Mouse (Mus musculus): Measurements from ENCODE around the gene Klk1b26. TPM values are rescaled to one million over a fixed set of nuclear protein-coding genes. Genes with fewer than 3 reads are reported as not detected.
"Not testable (repeated sequence)": the region's sequence is repeated elsewhere in the genome, so short reads cannot be mapped to it uniquely, and the experiment has no call there.

Gene Klk1b26
- not detected in 2 replicates for polyA plus RNA-seq (2012)

GRCm38 (mm10) chr7:44011868-44012267, at the start of gene Klk1b26:
Klk1b26 (plus strand) TSS chr7:44012168.
- not testable (repeated sequence) for H3K9me3 ChIP-seq (ENCODE audit: control insufficient read depth, low read length); H3K4me1 ChIP-seq (ENCODE audit: control insufficient read depth); H3K27me3 ChIP-seq (ENCODE audit: control insufficient read depth); H3K36me3 ChIP-seq (ENCODE audit: control insufficient read depth); H3K4me3 ChIP-seq (replicated peaks)

DNA sequence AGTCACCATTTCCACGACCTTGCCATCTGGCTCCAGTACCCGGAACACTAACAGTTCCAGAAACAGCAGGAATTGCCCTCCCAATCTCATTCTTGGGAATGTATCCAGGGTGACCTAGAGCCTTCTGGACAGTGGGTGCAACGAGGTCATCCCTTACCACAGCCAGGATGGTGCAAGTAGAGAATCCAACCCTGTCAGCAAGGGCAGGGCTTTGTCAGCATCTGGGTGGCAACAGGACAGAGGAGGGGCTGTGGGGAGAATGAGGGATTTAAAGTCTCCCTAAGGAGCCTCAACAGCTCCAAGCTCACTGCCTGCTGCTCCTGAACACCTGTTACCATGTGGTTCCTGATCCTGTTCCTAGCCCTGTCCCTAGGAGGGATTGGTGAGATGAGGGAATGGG, 45.5 kb upstream of the Klk1b26 start, which contains the start of gene Klk1b1:
Klk1b1 (plus strand) TSS at position 301 of the 400 bp plus-strand sequence.
- Histone ChIP-seq H3K27me3 (ENCODE audit: control insufficient read depth) (no peaks in the 10 kb centered on the region), H3K4me3 (replicated peaks) (no peak within 1 kb of the TSS), H3K36me3 (ENCODE audit: control insufficient read depth) (no peaks in the 10 kb centered on the region), H3K9me3 (ENCODE audit: control insufficient read depth, low read length) (no peaks in the 10 kb centered on the region), H3K4me1 (ENCODE audit: control insufficient read depth) (no peaks in the 10 kb centered on the region)
- TF ChIP-seq TAL1 (IDR thresholded peaks at IDR 0.05; ENCODE audit: low read length) (no peak), GATA1 (IDR thresholded peaks at IDR 0.05; ENCODE audit: low read length) (no peak)

- Histone ChIP-seq H3K4me3 (replicated peaks) (no peak overlapping the region), H3K36me3 (ENCODE audit: control insufficient read depth) (no peaks in the 10 kb centered on the region), H3K27me3 (ENCODE audit: control insufficient read depth) (no peaks in the 10 kb centered on the region), H3K4me1 (ENCODE audit: control insufficient read depth) (no peaks in the 10 kb centered on the region), H3K9me3 (ENCODE audit: control insufficient read depth, low read length) (no peaks in the 10 kb centered on the region)
- no peak for TF ChIP-seq TAL1 (IDR thresholded peaks at IDR 0.05; ENCODE audit: low read length)
- TF ChIP-seq GATA1 (IDR thresholded peaks at IDR 0.05; ENCODE audit: low read length): no peak
Observed at GRCm38 (mm10) chr7:43967058-43967457, 44.9 kb upstream of the Klk1b26 start.

- Histone ChIP-seq H3K4me3 (replicated peaks) (no peak overlapping the region), H3K9me3 (ENCODE audit: control insufficient read depth, low read length) (no peaks in the 10 kb centered on the region), H3K4me1 (ENCODE audit: control insufficient read depth) (no peaks in the 10 kb centered on the region), H3K36me3 (ENCODE audit: control insufficient read depth) (no peaks in the 10 kb centered on the region), H3K27me3 (ENCODE audit: control insufficient read depth) (no peaks in the 10 kb centered on the region)
- TF ChIP-seq TAL1 (IDR thresholded peaks at IDR 0.05; ENCODE audit: low read length): no peak
- TF ChIP-seq GATA1 (IDR thresholded peaks at IDR 0.05; ENCODE audit: low read length): no peak
Observed at GRCm38 (mm10) chr7:43967612-43968011, 44.4 kb upstream of the Klk1b26 start.

DNA sequence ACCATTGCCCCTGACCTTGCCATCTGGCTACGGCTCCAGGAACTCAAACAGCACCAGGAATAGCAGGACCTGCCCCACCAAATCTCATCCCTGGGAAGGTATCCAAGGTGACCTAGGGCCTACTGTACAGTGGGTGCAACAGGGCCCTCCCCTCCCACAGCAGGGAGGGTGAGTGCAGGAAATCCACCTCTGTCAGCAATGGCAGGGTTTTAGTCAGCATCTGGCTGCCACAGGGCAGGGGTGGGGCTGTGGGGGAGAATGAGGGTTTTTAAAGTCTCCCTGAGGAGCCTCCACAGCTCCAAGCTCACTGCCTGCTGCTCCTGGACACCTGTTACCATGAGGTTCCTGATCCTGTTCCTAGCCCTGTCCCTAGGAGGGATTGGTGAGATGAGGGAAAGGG, 36.2 kb upstream of the Klk1b26 start, which contains the start of gene Klk1b9:
Klk1b9 (plus strand) TSS at position 301 of the 400 bp plus-strand sequence.
- H3K4me1 ChIP-seq (ENCODE audit: control insufficient read depth); H3K9me3 ChIP-seq (ENCODE audit: control insufficient read depth, low read length); H3K4me3 ChIP-seq (replicated peaks); H3K27me3 ChIP-seq (ENCODE audit: control insufficient read depth); H3K36me3 ChIP-seq (ENCODE audit: control insufficient read depth): not testable (repeated sequence)

- Histone ChIP-seq H3K9me3 (ENCODE audit: control insufficient read depth, low read length) (no peaks in the 10 kb centered on the region), H3K4me3 (replicated peaks) (no peak overlapping the region), H3K36me3 (ENCODE audit: control insufficient read depth) (no peaks in the 10 kb centered on the region), H3K27me3 (ENCODE audit: control insufficient read depth) (no peaks in the 10 kb centered on the region), H3K4me1 (ENCODE audit: control insufficient read depth) (no peaks in the 10 kb centered on the region)
- TF ChIP-seq GATA1 (IDR thresholded peaks at IDR 0.05; ENCODE audit: low read length) (no peak), TAL1 (IDR thresholded peaks at IDR 0.05; ENCODE audit: low read length) (no peak)
Observed at GRCm38 (mm10) chr7:43985657-43986056, 26.3 kb upstream of the Klk1b26 start.

- H3K36me3 ChIP-seq (ENCODE audit: control insufficient read depth); H3K9me3 ChIP-seq (ENCODE audit: control insufficient read depth, low read length); H3K4me3 ChIP-seq (replicated peaks); H3K4me1 ChIP-seq (ENCODE audit: control insufficient read depth); H3K27me3 ChIP-seq (ENCODE audit: control insufficient read depth): not testable (repeated sequence)
Observed at GRCm38 (mm10) chr7:43994821-43995220, 17.1 kb upstream of the Klk1b26 start.

- H3K4me1 ChIP-seq (ENCODE audit: control insufficient read depth); H3K4me3 ChIP-seq (replicated peaks); H3K36me3 ChIP-seq (ENCODE audit: control insufficient read depth); H3K27me3 ChIP-seq (ENCODE audit: control insufficient read depth); H3K9me3 ChIP-seq (ENCODE audit: control insufficient read depth, low read length): not testable (repeated sequence)
Observed at GRCm38 (mm10) chr7:43995577-43995976, 16.4 kb upstream of the Klk1b26 start, which contains the start of gene Klk1b11. Klk1b11 (plus strand) TSS chr7:43995877.

DNA sequence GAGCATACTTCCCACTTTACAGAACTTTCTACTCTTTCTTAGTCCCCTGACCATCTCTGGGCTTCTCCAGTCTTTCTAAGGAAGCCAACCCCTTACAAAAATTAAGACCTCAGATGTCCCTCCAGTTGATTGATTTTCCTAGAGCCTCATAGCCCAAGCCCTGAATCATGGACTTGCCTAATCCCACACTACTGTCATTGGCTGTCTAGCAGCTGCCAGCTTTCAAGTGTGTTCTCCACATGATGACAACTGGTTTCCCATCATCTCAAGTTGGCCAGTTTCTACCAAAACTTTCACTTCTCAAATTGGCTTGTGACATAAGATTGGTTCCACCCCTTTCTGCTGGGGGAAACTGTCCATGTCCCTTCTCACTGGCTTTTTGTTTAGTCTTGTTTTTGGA, 7.1 kb upstream of the Klk1b26 start:
- no peaks in the 10 kb centered on the region for H3K36me3 ChIP-seq (ENCODE audit: control insufficient read depth)
- no peak overlapping the region for H3K4me3 ChIP-seq (replicated peaks)
- H3K4me1 ChIP-seq (ENCODE audit: control insufficient read depth): no peaks in the 10 kb centered on the region
- no peaks in the 10 kb centered on the region for H3K9me3 ChIP-seq (ENCODE audit: control insufficient read depth, low read length)
- H3K27me3 ChIP-seq (ENCODE audit: control insufficient read depth): no peaks in the 10 kb centered on the region
- TF ChIP-seq GATA1 (IDR thresholded peaks at IDR 0.05; ENCODE audit: low read length) (no peak), TAL1 (IDR thresholded peaks at IDR 0.05; ENCODE audit: low read length) (no peak)

- H3K27me3 ChIP-seq (ENCODE audit: control insufficient read depth); H3K9me3 ChIP-seq (ENCODE audit: control insufficient read depth, low read length); H3K4me1 ChIP-seq (ENCODE audit: control insufficient read depth); H3K36me3 ChIP-seq (ENCODE audit: control insufficient read depth); H3K4me3 ChIP-seq (replicated peaks): not testable (repeated sequence)
Observed at GRCm38 (mm10) chr7:44014666-44015065, 2.7 kb downstream of the Klk1b26 start.

- TF ChIP-seq TAL1 (IDR thresholded peaks at IDR 0.05; ENCODE audit: low read length): no peak
- no peak for TF ChIP-seq GATA1 (IDR thresholded peaks at IDR 0.05; ENCODE audit: low read length)
- no peaks in the 10 kb centered on the region for H3K9me3 ChIP-seq (ENCODE audit: control insufficient read depth, low read length)
- H3K36me3 ChIP-seq (ENCODE audit: control insufficient read depth): no peaks in the 10 kb centered on the region
- H3K27me3 ChIP-seq (ENCODE audit: control insufficient read depth): no peaks in the 10 kb centered on the region
- H3K4me1 ChIP-seq (ENCODE audit: control insufficient read depth): no peaks in the 10 kb centered on the region
- no peak overlapping the region for H3K4me3 ChIP-seq (replicated peaks)
Observed at GRCm38 (mm10) chr7:44015071-44015470, 3.1 kb downstream of the Klk1b26 start.

DNA sequence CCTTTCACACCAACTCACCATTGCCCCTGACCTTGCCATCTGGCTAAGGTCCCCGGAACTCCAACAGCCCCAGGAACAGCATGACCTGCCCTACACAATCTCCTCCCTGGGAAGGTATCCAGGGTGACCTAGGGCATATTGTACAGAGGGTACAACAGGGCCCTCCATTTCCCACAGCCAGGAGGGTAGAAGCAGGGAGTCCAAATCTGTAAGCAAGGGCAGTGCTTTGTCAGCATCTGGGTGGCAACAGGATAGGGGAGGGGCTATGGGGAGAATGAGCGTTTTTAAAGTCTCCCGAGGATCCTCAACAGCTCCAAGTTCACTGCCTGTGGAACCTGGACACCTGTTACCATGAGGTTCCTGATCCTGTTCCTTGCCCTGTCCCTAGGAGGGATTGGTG, 40.0 kb downstream of the Klk1b26 start, which contains the start of gene Klk1b27:
Klk1b27 (plus strand) TSS at position 301 of the 400 bp plus-strand sequence.
- H3K27me3 ChIP-seq (ENCODE audit: control insufficient read depth); H3K4me1 ChIP-seq (ENCODE audit: control insufficient read depth); H3K4me3 ChIP-seq (replicated peaks); H3K9me3 ChIP-seq (ENCODE audit: control insufficient read depth, low read length); H3K36me3 ChIP-seq (ENCODE audit: control insufficient read depth): not testable (repeated sequence)
